ENCODE assay signal across 8 mouse cellular contexts in genomic region chr5:129454802-129455528, GRCm38 (mm10). TPM values are rescaled to one million over a fixed set of nuclear protein-coding genes. Genes with fewer than 3 reads are reported as not detected.
DNase-seq lines count a peak whose midpoint lies in the region; ATAC-seq and TF ChIP-seq lines count a peak whose summit lies in the region.

No protein-coding gene starts in this region.

- peak; percentile 89 for DNase-seq in 3T3-L1 (ENCODE audit: low read depth, low spot score)
- peak; percentile 93 for DNase-seq in brain, embryonic 14.5 days (ENCODE audit: low read depth)
- DNase-seq in heart, adult 9 months (ENCODE audit: low spot score in 2 of 2): peak; percentile 74 to 81
- peak; percentile 75 for DNase-seq in kidney, adult 8-10 months
- DNase-seq in limb, embryonic 11.5 days (ENCODE audit: low spot score): peak; percentile 79
- peak; percentile 77 for DNase-seq in midbrain, embryonic 14.5 days
- peak; percentile 77 for DNase-seq in testis, postnatal 14 days (ENCODE audit: low spot score)

- H3K4me2 ChIP-seq in limb, embryonic 11.5 days (ENCODE audit: low read depth, severe bottlenecking): peak overlapping the region; percentile 22; the same call in 1 of the 2 replicates
- H3K4me2 ChIP-seq in midbrain, embryonic 14.5 days (ENCODE audit: low read length): peak overlapping the region; percentile 28; the same call in 1 of the 2 replicates

- no peak for TF ChIP-seq CTCF in brain, embryonic 14.5 days (IDR thresholded peaks at IDR 0.05; ENCODE audit: borderline replicate concordance, extremely low read depth, insufficient read depth, insufficient read length)
- peak; percentile 15; the same call in 1 of the 2 replicates for TF ChIP-seq CTCF in embryonic fibroblast, embryonic 13.5 days (IDR thresholded peaks at IDR 0.05; ENCODE audit: borderline replicate concordance, insufficient read depth, low read length)

- H3K4me1 ChIP-seq in embryonic fibroblast, embryonic 13.5 days (ENCODE audit: control insufficient read depth, insufficient read depth, low read length): peaks cover 2% of the 10 kb centered on the region; the same call in 1 of the 2 replicates
- peaks cover 12% of the 10 kb centered on the region for H3K4me1 ChIP-seq in limb, embryonic 11.5 days (ENCODE audit: control insufficient read depth, insufficient read depth, low read length)
- H3K4me1 ChIP-seq in midbrain, embryonic 14.5 days (ENCODE audit: control insufficient read depth, insufficient read depth, low read length): peaks cover 17% of the 10 kb centered on the region

- peak; percentile 88; the same call in 1 of the 2 replicates for ATAC-seq in limb, embryonic 11.5 days (ENCODE audit: insufficient number of reproducible peaks, low FRiP score, low TSS enrichment, low read depth)
- ATAC-seq in midbrain, embryonic 14.5 days (ENCODE audit: low FRiP score, low TSS enrichment): peak; percentile 67; the same call in 1 of the 2 replicates

- H3K27ac ChIP-seq in embryonic fibroblast, embryonic 13.5 days (ENCODE audit: insufficient read depth, low read length): no peak overlapping the region
- H3K27ac ChIP-seq in limb, embryonic 11.5 days (replicated peaks; ENCODE audit: low read depth, low read length): peak overlapping the region; percentile 42; the same call in 1 of the 2 replicates
- H3K27ac ChIP-seq in midbrain, embryonic 14.5 days (replicated peaks; ENCODE audit: low read depth, low read length): no peak overlapping the region

- no peaks in the 10 kb centered on the region for H3K36me3 ChIP-seq in limb, embryonic 11.5 days (ENCODE audit: control insufficient read depth, insufficient read depth, low read length)
- no peaks in the 10 kb centered on the region for H3K36me3 ChIP-seq in midbrain, embryonic 14.5 days (ENCODE audit: control insufficient read depth, insufficient read depth, low read length)

- no peaks in the 10 kb centered on the region for H3K27me3 ChIP-seq in limb, embryonic 11.5 days (ENCODE audit: control insufficient read depth, insufficient read depth, low read length)
- H3K27me3 ChIP-seq in midbrain, embryonic 14.5 days (ENCODE audit: control insufficient read depth, insufficient read depth, low read length): no peaks in the 10 kb centered on the region

- no peaks in the 10 kb centered on the region for H3K9me3 ChIP-seq in limb, embryonic 11.5 days (ENCODE audit: control insufficient read depth, low read length)
- H3K9me3 ChIP-seq in midbrain, embryonic 14.5 days (ENCODE audit: control insufficient read depth, low read length): no peaks in the 10 kb centered on the region

- no peak for TF ChIP-seq POLR2A in brain, embryonic 14.5 days (IDR thresholded peaks at IDR 0.05; ENCODE audit: borderline replicate concordance, extremely low read depth, insufficient read depth, insufficient read length, poor library complexity, severe bottlenecking)
- no peak for TF ChIP-seq POLR2A in embryonic fibroblast, embryonic 13.5 days (IDR thresholded peaks at IDR 0.05; ENCODE audit: low read depth, low read length)

- H3K4me3 ChIP-seq in embryonic fibroblast, embryonic 13.5 days (ENCODE audit: insufficient read depth, low read length): no peak overlapping the region
- H3K4me3 ChIP-seq in limb, embryonic 11.5 days (ENCODE audit: low read depth, low read length): no peak overlapping the region
- H3K4me3 ChIP-seq in midbrain, embryonic 14.5 days (replicated peaks; ENCODE audit: low read depth, low read length): no peak overlapping the region

- no peak overlapping the region for H3K9ac ChIP-seq in limb, embryonic 11.5 days (ENCODE audit: low read length)
- H3K9ac ChIP-seq in midbrain, embryonic 14.5 days (replicated peaks; ENCODE audit: low read length): no peak overlapping the region

- WGBS in limb, embryonic 11.5 days: 19% methylated on average over 13 of the region's 13 CpGs
- 13% methylated on average over 13 of the region's 13 CpGs for WGBS in midbrain, embryonic 14.5 days

RNA-seq across cellular contexts. Expression of gene Sfswap, which starts 46.1 kb away (rescaled TPM):
- 199 and 207 TPM in 2 replicates for polyA plus RNA-seq in brain, embryonic 14.5 days (2012; rRNA removed)
- polyA plus RNA-seq in embryonic fibroblast, embryonic 13.5 days (2011; ENCODE audit: insufficient read length, low read depth, missing spikeins): 65.4 and 76.7 TPM in 2 replicates
- 60.7 and 65.5 TPM in 2 replicates for polyA plus RNA-seq in limb, embryonic 11.5 days (2014; fragmentation: Nextera tagmentation; extraction: Ambion mirVana)
- 53.0 and 58.5 TPM in 2 replicates for polyA plus RNA-seq in midbrain, embryonic 14.5 days (2014; fragmentation: Nextera tagmentation; extraction: Ambion mirVana)
